Mouse (Mus musculus): ENCODE measurements around the gene Gm21882.
"Not testable (repeated sequence)": the region's sequence is repeated elsewhere in the genome, so short reads cannot be mapped to it uniquely, and the experiment has no call there.

Gene Gm21882

DNA sequence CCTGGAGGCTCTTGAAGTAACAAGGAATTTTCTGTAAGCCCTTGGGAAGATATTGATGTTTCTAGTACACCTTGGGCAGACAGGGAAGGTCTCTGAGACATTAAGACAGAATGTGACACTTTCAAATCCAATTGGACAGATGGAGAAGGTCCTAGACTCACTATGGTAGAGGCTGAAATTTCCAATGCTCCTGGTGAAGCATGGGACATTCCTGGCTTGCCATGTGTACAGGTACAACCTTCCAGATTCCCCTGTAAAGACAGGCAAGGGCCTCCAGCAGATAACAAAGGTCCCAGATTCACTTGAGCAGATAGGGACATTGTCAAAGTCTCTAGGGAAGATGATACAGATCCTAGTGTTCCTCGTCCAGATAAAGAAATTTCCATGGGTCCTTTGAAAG is at the start of gene Gm21882:
Gene Gm21882, minus strand, starts transcription at position 101 of the 400 bp plus-strand sequence.
- not testable (repeated sequence) for H3K4me1 ChIP-seq (replicated peaks; ENCODE audit: low read depth, low read length); H3K4me3 ChIP-seq (replicated peaks; ENCODE audit: low read length); H3K27me3 ChIP-seq (ENCODE audit: insufficient read depth, low read length); H3K9me3 ChIP-seq (ENCODE audit: low read length); H3K36me3 ChIP-seq (ENCODE audit: insufficient read depth, low read length)

Data from E14TG2a.4 (cell line).